Mouse (Mus musculus): ENCODE measurements around the gene Zfp36.

The Zfp36 gene

GRCm38 (mm10) chr7:28338108-28338998, 41.7 kb downstream of the Zfp36 start, which contains the start of gene Supt5:
TSS of gene Supt5 (minus strand) at chr7:28338746.
- DNase-seq (ENCODE audit: low read depth, low spot score), result peak; percentile 95

- DNase-seq (ENCODE audit: low read depth, low spot score), result no peak
These were observed 44.6 kb downstream of the Zfp36 start for GRCm38 (mm10) chr7:28335471-28335870.

GRCm38 (mm10) chr7:28334534-28334933, 45.5 kb downstream of the Zfp36 start:
- DNase-seq (ENCODE audit: low read depth, low spot score), result no peak

GRCm38 (mm10) chr7:28328260-28328659, 51.8 kb downstream of the Zfp36 start:
- no peak for DNase-seq (ENCODE audit: low read depth, low spot score)

All from WW6 (cell line).